Mouse (Mus musculus) embryonic facial prominence, embryonic 14.5 days (tissue): ENCODE data around the gene Narfl. TPM values are rescaled to one million over a fixed set of nuclear protein-coding genes. Genes with fewer than 3 reads are reported as not detected.
"Not testable (repeated sequence)": the region's sequence is repeated elsewhere in the genome, so short reads cannot be mapped to it uniquely, and the experiment has no call there.

ENCODE experiments used
- ATAC-seq: fragments of 200-750 bp; cut with Nextera tagmentation; 2 replicates; pipeline ENCODE4 v1.8.0; 2017; ENCODE audit warnings: low read depth, moderate number of reproducible peaks, moderate TSS enrichment
- DNase-seq: peaks from one replicate; pipeline ENCODE4 v3.0.0-alpha.2; 2015; ENCODE audit warnings: low spot score
- H3K27ac ChIP-seq: fragments of 300-500 bp; sonication (generic); replicated peaks from 2 replicates; pipeline ENCODE4 v1.5.1; 2014; ENCODE audit warnings: low read depth, mild to moderate bottlenecking, low read length, moderate library complexity
- H3K27me3 ChIP-seq: fragments of 300-500 bp; sonication (generic); replicated peaks from 2 replicates; pipeline ENCODE4 v1.6.1; 2014; ENCODE audit warnings: low read length; ENCODE audit not compliant: control insufficient read depth, insufficient read depth
- H3K36me3 ChIP-seq: fragments of 300-500 bp; sonication (generic); 2 replicates; pipeline ENCODE4 v1.6.1; 2014; ENCODE audit warnings: low read length, mixed read lengths; ENCODE audit not compliant: control insufficient read depth, insufficient read depth
- H3K4me1 ChIP-seq: fragments of 300-500 bp; sonication (generic); 2 replicates; pipeline ENCODE4 v1.6.1; 2014; ENCODE audit warnings: antibody characterized with exemption, low read length; ENCODE audit not compliant: control insufficient read depth, insufficient read depth
- H3K4me2 ChIP-seq: fragments of 300-500 bp; sonication (generic); 2 replicates; pipeline ENCODE4 v1.6.1; 2014; ENCODE audit warnings: low read depth, mild to moderate bottlenecking, low read length, moderate library complexity, mixed read lengths
- H3K4me3 ChIP-seq: fragments of 300-500 bp; sonication (generic); 2 replicates; pipeline ENCODE4 v1.5.1; 2014; ENCODE audit warnings: low read depth, mild to moderate bottlenecking, low read length
- H3K9ac ChIP-seq: fragments of 300-500 bp; sonication (generic); 2 replicates; pipeline ENCODE4 v1.6.1; 2014; ENCODE audit warnings: low read depth, mild to moderate bottlenecking, low read length, moderate library complexity, mixed read lengths
- H3K9me3 ChIP-seq: fragments of 300-500 bp; sonication (generic); 2 replicates; pipeline ENCODE4 v1.6.1; 2016; ENCODE audit warnings: low read length; ENCODE audit not compliant: control insufficient read depth
- WGBS: fragments of 180-500 bp; shearing (Covaris S2); extraction: QIAGEN DNeasy Blood & Tissue Kit; methylation state at CpG from one replicate; pipeline ENCODE4 v1.1.7; 2014; 5-methylcytosine and 5-hydroxymethylcytosine counted together
- polyA plus RNA-seq: library from polyadenylated mRNA; unstranded; fragments of >200 nt; fragmentation: Nextera tagmentation; extraction: Ambion mirVana; gene quantifications from 2 replicates; pipeline ENCODE4 v1.2.1, GENCODE M21; 2014

Narfl gene
- polyA plus RNA-seq, 1 experiment from 2014 or later, result 27.2 TPM

DNA sequence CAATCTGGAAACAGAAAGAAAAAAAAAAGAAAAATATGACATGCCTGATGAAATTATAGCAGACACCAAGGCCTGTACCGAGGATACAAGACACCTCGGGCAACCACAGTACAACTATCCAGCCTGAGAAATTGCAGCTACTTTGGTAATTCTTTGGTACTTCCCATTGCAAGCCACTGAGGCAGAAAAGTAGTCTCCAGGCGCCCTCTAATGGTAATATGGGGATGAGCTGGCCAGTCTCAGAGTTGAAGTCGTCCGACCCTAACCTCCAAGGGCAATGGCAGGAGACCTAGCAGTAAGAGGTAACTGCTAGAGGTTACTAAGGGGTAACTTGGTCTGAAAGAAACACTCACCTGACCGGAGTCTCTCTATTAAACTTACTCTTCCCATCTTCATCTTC lies 27.5 kb downstream of the Narfl start:
- H3K27ac ChIP-seq, result no peak overlapping the region
- no peak overlapping the region for H3K9ac ChIP-seq
- 7% methylated on average over 6 of the region's 6 CpGs for WGBS
- no peak overlapping the region for H3K4me2 ChIP-seq
- H3K4me1 ChIP-seq, result peaks cover 8% of the 10 kb centered on the region
- no peaks in the 10 kb centered on the region for H3K36me3 ChIP-seq
- peak; percentile 26; the same call in 1 of the 2 replicates for ATAC-seq
- no peaks in the 10 kb centered on the region for H3K9me3 ChIP-seq
- H3K4me3 ChIP-seq, result no peak overlapping the region
- H3K27me3 ChIP-seq, result no peaks in the 10 kb centered on the region; the same call in 1 of the 2 replicates
- peak; percentile 80 for DNase-seq

DNA sequence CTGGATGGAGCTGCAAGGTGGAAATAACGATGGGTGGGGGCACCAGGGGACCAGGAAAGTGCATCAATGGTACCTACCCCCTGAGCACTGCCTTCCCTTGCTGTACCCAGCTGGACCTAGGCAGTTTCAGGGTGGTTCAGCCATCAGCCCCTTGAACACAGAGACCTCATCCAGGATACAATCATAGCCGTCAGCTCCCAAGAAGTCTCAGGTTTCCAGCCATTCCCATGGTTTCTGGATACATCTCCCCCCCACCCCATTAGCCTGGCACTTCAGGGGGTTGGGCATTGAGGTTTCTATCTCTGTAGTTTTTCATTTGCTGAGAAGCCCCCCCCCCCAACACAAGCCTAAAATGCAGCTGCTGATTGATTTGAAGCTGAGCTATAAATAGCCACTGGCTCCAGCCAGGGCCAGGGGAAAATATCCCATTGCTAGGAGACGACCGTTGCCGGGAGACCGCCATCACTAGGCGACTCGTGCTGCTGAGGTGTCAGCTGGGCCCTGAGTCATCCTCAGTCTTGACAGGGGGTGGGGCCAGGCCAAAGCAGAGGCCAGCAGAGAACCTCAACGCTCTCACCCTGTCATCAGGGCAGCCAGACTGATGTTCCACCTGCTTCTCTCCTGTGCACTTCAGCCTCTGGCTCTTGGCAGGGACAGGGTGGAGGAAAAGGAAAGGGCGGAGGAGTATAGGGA lies 29.4 kb downstream of the Narfl start:
- peak; percentile 79 for DNase-seq
- no peaks in the 10 kb centered on the region for H3K4me1 ChIP-seq
- no peaks in the 10 kb centered on the region for H3K36me3 ChIP-seq
- peaks cover 1% of the 10 kb centered on the region for H3K27me3 ChIP-seq
- H3K27ac ChIP-seq, result no peak overlapping the region
- no peak overlapping the region for H3K4me3 ChIP-seq
- no peak overlapping the region for H3K9ac ChIP-seq
- H3K9me3 ChIP-seq, result no peaks in the 10 kb centered on the region
- peak; percentile 82 for ATAC-seq
- H3K4me2 ChIP-seq, result no peak overlapping the region
- 12% methylated on average over 10 of the region's 10 CpGs for WGBS

DNA sequence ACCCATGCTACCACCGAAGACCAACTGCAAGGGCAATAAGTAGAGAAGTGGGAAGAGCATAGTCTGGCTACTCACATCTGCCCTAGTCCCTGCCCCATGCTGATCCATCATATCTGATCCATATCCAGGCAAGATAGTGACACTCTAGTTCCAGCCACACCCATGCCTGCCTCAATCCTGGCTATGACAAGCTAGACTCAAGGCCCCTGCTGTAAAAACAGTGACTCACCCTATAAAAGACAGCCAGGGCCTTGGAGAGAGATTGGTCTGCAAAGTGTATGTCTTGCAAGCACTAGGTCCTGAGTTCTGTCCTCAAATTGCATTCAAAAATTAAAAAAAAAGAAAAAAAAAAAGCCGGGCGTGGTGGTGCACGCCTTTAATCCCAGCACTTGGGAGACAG lies 32.9 kb downstream of the Narfl start:
- Histone ChIP-seq H3K27me3 (peaks cover 32% of the 10 kb centered on the region), H3K4me3 (no peak overlapping the region), H3K27ac (no peak overlapping the region), H3K36me3 (no peaks in the 10 kb centered on the region), H3K9me3 (no peaks in the 10 kb centered on the region), H3K4me2 (no peak overlapping the region), H3K4me1 (0 out of 2 replicates have a peak, but pooled peaks cover 5% of the 10 kb centered on the region), H3K9ac (no peak overlapping the region)
- 75% methylated on average over 4 of the region's 4 CpGs for WGBS
- DNase-seq, result no peak
- ATAC-seq, result no peak

DNA sequence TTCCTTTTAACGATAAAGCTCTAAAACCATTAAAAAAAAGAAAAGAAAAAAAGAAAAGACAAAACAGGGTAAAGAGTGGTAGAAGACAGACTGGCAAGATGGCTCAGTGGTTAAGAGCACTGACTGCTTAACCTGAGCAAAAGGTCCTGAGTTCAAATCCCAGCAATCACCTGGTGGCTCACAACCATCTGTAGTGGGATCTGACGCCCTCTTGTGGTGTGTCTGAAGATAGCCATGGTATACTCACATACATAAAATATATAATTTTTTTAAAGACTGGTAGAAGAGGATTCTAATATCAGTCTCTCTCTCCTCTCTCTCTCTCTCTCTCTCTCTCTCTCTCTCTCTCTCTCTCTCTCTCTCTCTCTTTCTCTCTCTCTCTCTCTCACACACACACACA lies 33.9 kb downstream of the Narfl start:
- not testable (repeated sequence) for H3K4me2 ChIP-seq, H3K36me3 ChIP-seq, H3K27ac ChIP-seq, H3K9me3 ChIP-seq, ATAC-seq, H3K4me3 ChIP-seq, DNase-seq, H3K4me1 ChIP-seq, H3K9ac ChIP-seq
- H3K27me3 ChIP-seq, result peaks cover 32% of the 10 kb centered on the region
- WGBS, result 53% methylated on average over 2 of the region's 2 CpGs

DNA sequence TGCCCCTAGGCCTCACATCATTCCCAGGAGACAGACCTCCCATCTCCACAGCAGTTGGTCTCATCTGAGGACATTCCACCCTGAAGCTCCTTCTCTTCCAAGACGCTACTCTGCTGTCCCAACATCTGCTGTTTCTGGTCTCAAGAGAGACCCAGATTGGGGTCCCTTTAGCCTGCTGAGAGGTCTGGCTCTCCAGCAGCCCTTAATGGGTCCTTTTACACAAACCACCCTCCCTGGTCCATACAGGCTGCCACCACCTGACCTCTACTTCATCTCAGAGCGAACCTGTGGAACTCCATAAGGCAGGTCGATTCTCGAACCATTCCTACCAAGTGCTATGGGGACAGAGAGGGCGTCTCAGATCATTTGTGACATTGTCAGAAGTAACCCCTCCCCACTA lies 34.5 kb downstream of the Narfl start:
- 0 out of 2 replicates have a peak, but pooled peaks cover 5% of the 10 kb centered on the region for H3K4me1 ChIP-seq
- DNase-seq (no peak), ATAC-seq (no peak)
- no peaks in the 10 kb centered on the region for H3K9me3 ChIP-seq
- peak overlapping the region; percentile 73; the same call in 1 of the 2 replicates for H3K9ac ChIP-seq
- 40% methylated on average over 5 of the region's 5 CpGs for WGBS
- no peak overlapping the region for H3K27ac ChIP-seq
- H3K27me3 ChIP-seq, result peaks cover 32% of the 10 kb centered on the region
- peak overlapping the region; percentile 69 for H3K4me3 ChIP-seq
- H3K4me2 ChIP-seq, result peak overlapping the region; percentile 93
- no peaks in the 10 kb centered on the region for H3K36me3 ChIP-seq

DNA sequence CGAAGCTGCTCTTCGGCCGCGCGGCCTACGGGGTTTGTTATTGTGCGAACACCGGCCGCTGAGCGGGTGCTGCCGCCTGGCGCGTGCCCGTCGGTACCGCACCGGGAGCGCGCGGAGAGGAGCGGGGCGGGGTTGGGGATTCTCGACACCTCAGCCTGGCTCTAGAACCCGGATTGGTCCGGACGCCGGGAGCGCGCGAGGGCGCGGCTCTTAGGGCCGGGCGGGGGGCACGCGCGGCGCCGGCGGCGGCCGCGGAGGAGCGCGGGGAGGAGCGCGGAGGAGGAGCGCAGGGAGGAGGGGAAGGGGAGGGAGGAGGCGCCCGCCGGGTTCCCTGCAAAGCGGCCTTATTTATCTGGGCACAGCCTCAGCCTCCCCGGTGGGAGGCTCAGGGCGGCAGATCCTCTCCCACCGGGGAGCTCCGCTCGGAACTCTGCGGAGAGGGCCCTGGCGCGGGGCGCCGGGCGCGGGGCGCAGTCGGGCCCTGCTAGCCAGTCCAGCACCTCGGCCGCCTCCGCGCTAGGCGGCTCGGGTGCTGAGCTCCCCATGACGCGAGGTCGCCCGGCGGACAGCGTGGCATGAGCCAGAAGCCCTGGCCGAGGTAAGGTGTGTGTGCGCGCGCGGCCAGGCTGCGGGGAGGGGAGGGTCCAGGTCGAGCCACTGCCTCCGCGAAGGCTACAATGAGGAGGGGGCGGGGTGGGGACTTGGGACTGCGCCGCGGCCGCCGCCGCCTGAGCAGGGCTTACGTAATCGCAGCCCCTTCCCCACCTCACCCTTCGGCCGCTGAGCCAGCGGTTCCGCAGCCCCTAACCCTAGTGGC lies 35.4 kb downstream of the Narfl start, which contains the start of gene Fbxl16:
Fbxl16 (plus strand) TSS at position 297 of the 817 bp plus-strand sequence.
- peaks cover 8% of the 10 kb centered on the region; the same call in 1 of the 2 replicates for H3K4me1 ChIP-seq
- H3K4me3 ChIP-seq, result peak within 1 kb of the TSS; percentile 69
- peak within 1 kb of the TSS; percentile 44; the same call in 1 of the 2 replicates for H3K27ac ChIP-seq
- H3K9ac ChIP-seq, result peak within 1 kb of the TSS; percentile 73
- WGBS, result 0% methylated on average over 15 of the region's 100 CpGs
- peaks cover 32% of the 10 kb centered on the region for H3K27me3 ChIP-seq
- peak; percentile 85 for ATAC-seq
- DNase-seq, result peak; percentile 93
- no peaks in the 10 kb centered on the region for H3K36me3 ChIP-seq
- H3K9me3 ChIP-seq, result no peaks in the 10 kb centered on the region
- H3K4me2 ChIP-seq, result peak within 1 kb of the TSS; percentile 93

DNA sequence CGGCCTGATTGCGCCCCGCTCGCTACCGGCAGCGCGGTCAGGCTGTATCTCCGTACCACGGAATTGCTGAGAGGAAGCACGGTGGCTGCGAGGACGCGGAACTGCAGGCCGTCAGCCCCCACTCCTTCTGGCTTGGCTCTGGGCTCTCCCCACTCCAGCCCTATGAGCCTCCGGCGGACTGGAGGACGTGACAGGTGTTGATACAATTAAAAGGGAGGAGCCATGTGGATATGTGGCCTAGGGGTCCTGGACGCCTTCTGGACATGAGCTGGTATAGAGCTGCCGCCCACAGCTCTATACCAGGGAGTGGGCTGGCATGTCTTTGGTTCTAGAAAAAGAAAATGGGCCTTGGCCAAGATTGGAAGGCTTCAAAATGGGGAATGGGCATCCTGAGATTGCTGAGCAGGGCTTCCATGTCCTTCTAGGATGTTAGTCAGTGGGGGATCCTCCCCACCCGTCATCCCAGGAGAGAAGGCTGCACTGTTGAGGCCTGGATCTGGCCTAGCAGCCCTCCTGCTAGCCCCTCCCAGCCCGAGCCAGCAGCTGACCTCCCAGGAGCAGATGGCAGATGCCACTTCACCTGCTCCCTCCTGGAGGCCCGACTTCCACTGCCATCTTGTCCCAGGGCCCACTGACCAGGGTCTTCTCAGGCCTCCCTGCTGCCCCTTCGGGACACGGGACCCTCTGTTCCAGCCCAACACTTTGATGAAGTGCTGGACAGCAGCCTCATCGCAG lies 36.2 kb downstream of the Narfl start:
- Histone ChIP-seq H3K36me3 (no peaks in the 10 kb centered on the region), H3K9me3 (no peaks in the 10 kb centered on the region), H3K27me3 (peaks cover 32% of the 10 kb centered on the region), H3K4me2 (peak overlapping the region; percentile 93), H3K27ac (peak overlapping the region; percentile 44; the same call in 1 of the 2 replicates), H3K4me1 (peaks cover 8% of the 10 kb centered on the region; the same call in 1 of the 2 replicates), H3K9ac (peak overlapping the region; percentile 73), H3K4me3 (peak overlapping the region; percentile 69)
- peak; percentile 11 for DNase-seq
- ATAC-seq, result peak; percentile 14; the same call in 1 of the 2 replicates
- WGBS, result 14% methylated on average over 16 of the region's 25 CpGs

DNA sequence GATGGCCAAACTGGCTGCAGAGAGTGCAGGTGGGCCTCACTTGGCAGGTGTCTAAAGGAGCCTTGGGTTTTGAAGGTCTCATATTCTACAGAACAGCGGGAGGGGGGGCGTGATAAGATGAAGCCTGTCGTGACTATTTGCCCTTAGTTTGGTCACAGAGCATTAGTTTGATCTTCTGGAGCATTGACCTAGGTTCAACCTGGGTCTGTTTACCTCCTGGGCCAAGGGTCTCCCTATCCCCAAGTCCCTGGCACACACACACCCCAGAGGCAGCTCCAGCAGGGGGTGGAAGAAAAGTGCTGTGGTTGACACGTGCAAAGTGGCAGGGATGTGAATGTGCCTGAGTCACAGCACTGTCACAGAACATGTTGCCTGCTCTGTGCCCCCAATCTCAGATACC lies 37.3 kb downstream of the Narfl start:
- no peak for DNase-seq
- no peak overlapping the region for H3K4me3 ChIP-seq
- H3K9ac ChIP-seq, result no peak overlapping the region
- ATAC-seq, result no peak
- H3K4me1 ChIP-seq, result peaks cover 8% of the 10 kb centered on the region; the same call in 1 of the 2 replicates
- no peak overlapping the region for H3K27ac ChIP-seq
- no peak overlapping the region for H3K4me2 ChIP-seq
- H3K27me3 ChIP-seq, result peaks cover 32% of the 10 kb centered on the region
- 74% methylated on average over 4 of the region's 4 CpGs for WGBS
- H3K36me3 ChIP-seq, result no peaks in the 10 kb centered on the region
- no peaks in the 10 kb centered on the region for H3K9me3 ChIP-seq
